Mouse (Mus musculus) lung, embryonic 16.5 days (tissue): ENCODE measurements around the gene Srsf12. TPM values are rescaled to one million over a fixed set of nuclear protein-coding genes. Genes with fewer than 3 reads are reported as not detected.

Experiments used
- ATAC-seq: fragments of 200-750 bp; cut with Nextera tagmentation; 2 replicates; pipeline ENCODE4 v1.8.0; 2017; ENCODE audit warnings: low read depth, mild to moderate bottlenecking, moderate library complexity
- H3K27ac ChIP-seq: fragments of 300-500 bp; sonication (generic); 2 replicates; pipeline ENCODE4 v1.5.1; 2014; ENCODE audit warnings: mild to moderate bottlenecking, control low read depth, low read length
- H3K27me3 ChIP-seq: fragments of 300-500 bp; sonication (generic); 2 replicates; pipeline ENCODE4 v1.6.1; 2014; ENCODE audit warnings: low read depth, low read length, mixed read lengths; ENCODE audit not compliant: control insufficient read depth, insufficient read depth
- H3K36me3 ChIP-seq: fragments of 300-500 bp; sonication (generic); 2 replicates; pipeline ENCODE4 v1.6.1; 2014; ENCODE audit warnings: low read length; ENCODE audit not compliant: control insufficient read depth, insufficient read depth
- H3K4me1 ChIP-seq: fragments of 300-500 bp; sonication (generic); replicated peaks from 2 replicates; pipeline ENCODE4 v1.6.1; 2014; ENCODE audit warnings: low read length, mixed read lengths; ENCODE audit not compliant: control insufficient read depth, insufficient read depth
- H3K4me2 ChIP-seq: fragments of 300-500 bp; sonication (generic); 2 replicates; pipeline ENCODE4 v1.6.1; 2014; ENCODE audit warnings: low read depth, low read length, control low read depth
- H3K4me3 ChIP-seq: fragments of 300-500 bp; sonication (generic); 2 replicates; pipeline ENCODE4 v1.5.1; 2014; ENCODE audit warnings: mild to moderate bottlenecking, low read length, control low read depth
- H3K9ac ChIP-seq: fragments of 300-500 bp; sonication (generic); 2 replicates; pipeline ENCODE4 v1.6.1; 2014; ENCODE audit warnings: low read length, control low read depth
- H3K9me3 ChIP-seq: fragments of 300-500 bp; sonication (generic); 2 replicates; pipeline ENCODE4 v1.6.1; 2016; ENCODE audit warnings: low read length; ENCODE audit not compliant: control insufficient read depth
- WGBS: fragments of 180-500 bp; shearing (Covaris S2); extraction: QIAGEN DNeasy Blood & Tissue Kit; methylation state at CpG from one replicate; pipeline ENCODE4 v1.1.7; 2014; 5-methylcytosine and 5-hydroxymethylcytosine counted together
- polyA plus RNA-seq: library from polyadenylated mRNA; unstranded; fragments of >200 nt; fragmentation: Nextera tagmentation; extraction: Ambion mirVana; gene quantifications from 2 replicates; pipeline ENCODE4 v1.2.1, GENCODE M21; 2015

Gene Srsf12
- polyA plus RNA-seq, 1 experiment from 2014 or later: 3.2 TPM

- Histone ChIP-seq H3K4me1 (peaks cover 20% of the 10 kb centered on the region), H3K4me2 (no peak overlapping the region), H3K27ac (no peak overlapping the region), H3K27me3 (no peaks in the 10 kb centered on the region), H3K4me3 (no peak overlapping the region), H3K9me3 (no peaks in the 10 kb centered on the region), H3K36me3 (no peaks in the 10 kb centered on the region), H3K9ac (no peak overlapping the region)
- WGBS: 79% methylated on average over 1 of the region's 1 CpGs
- no peak for ATAC-seq
Observed at GRCm38 (mm10) chr4:33262897-33263296, 54.1 kb downstream of the Srsf12 start.

- Histone ChIP-seq H3K4me2 (no peak overlapping the region), H3K27me3 (no peaks in the 10 kb centered on the region), H3K9me3 (no peaks in the 10 kb centered on the region), H3K4me1 (peaks cover 20% of the 10 kb centered on the region), H3K27ac (no peak overlapping the region), H3K36me3 (no peaks in the 10 kb centered on the region), H3K9ac (no peak overlapping the region), H3K4me3 (no peak overlapping the region)
- 77% methylated on average over 11 of the region's 11 CpGs for WGBS
- ATAC-seq: no peak
Observed at GRCm38 (mm10) chr4:33264979-33265726, 56.4 kb downstream of the Srsf12 start.

GRCm38 (mm10) chr4:33270386-33271314, 61.9 kb downstream of the Srsf12 start:
- 76% methylated on average over 11 of the region's 11 CpGs for WGBS
- no peak overlapping the region for H3K9ac ChIP-seq
- no peaks in the 10 kb centered on the region for H3K9me3 ChIP-seq
- H3K27ac ChIP-seq: no peak overlapping the region
- H3K4me1 ChIP-seq: no peaks in the 10 kb centered on the region
- no peak overlapping the region for H3K4me2 ChIP-seq
- H3K27me3 ChIP-seq: no peaks in the 10 kb centered on the region
- no peaks in the 10 kb centered on the region for H3K36me3 ChIP-seq
- H3K4me3 ChIP-seq: no peak overlapping the region
- ATAC-seq: no peak

- Histone ChIP-seq H3K36me3 (no peaks in the 10 kb centered on the region), H3K4me1 (no peaks in the 10 kb centered on the region), H3K4me2 (no peak overlapping the region), H3K27me3 (no peaks in the 10 kb centered on the region), H3K27ac (no peak overlapping the region), H3K9me3 (no peaks in the 10 kb centered on the region; the same call in 1 of the 2 replicates), H3K4me3 (no peak overlapping the region), H3K9ac (no peak overlapping the region)
- WGBS: 44% methylated on average over 3 of the region's 3 CpGs
- ATAC-seq: no peak
Observed at GRCm38 (mm10) chr4:33273437-33273836, 64.6 kb downstream of the Srsf12 start.

GRCm38 (mm10) chr4:33281891-33282685, 73.3 kb downstream of the Srsf12 start:
- Histone ChIP-seq H3K4me1 (no peaks in the 10 kb centered on the region), H3K27me3 (no peaks in the 10 kb centered on the region), H3K9ac (no peak overlapping the region), H3K4me3 (no peak overlapping the region), H3K9me3 (no peaks in the 10 kb centered on the region; the same call in 1 of the 2 replicates), H3K27ac (no peak overlapping the region), H3K4me2 (no peak overlapping the region), H3K36me3 (no peaks in the 10 kb centered on the region)
- ATAC-seq: no peak
- WGBS: 83% methylated on average over 3 of the region's 3 CpGs

Other genes with a start within 250 kb of the Srsf12 start
- gene Rragd, start 226.0 kb upstream of the Srsf12 start, polyA plus RNA-seq: 2.6 and 2.9 TPM in 2 replicates
- 48.2 and 50.1 TPM in 2 replicates for gene Ube2j1, start 177.6 kb upstream of the Srsf12 start, polyA plus RNA-seq
- 0.10 and 0.20 TPM in 2 replicates for gene Gabrr2, start 146.0 kb upstream of the Srsf12 start, polyA plus RNA-seq
- not detected in 2 replicates for gene Gabrr1, start 76.5 kb upstream of the Srsf12 start, polyA plus RNA-seq
- 1.2 and 1.3 TPM in 2 replicates for gene Pm20d2, start 19.3 kb upstream of the Srsf12 start, polyA plus RNA-seq
- 108 and 118 TPM in 2 replicates for gene Pnrc1, start 81.2 kb downstream of the Srsf12 start, polyA plus RNA-seq
- gene Rngtt, start 101.3 kb downstream of the Srsf12 start, polyA plus RNA-seq: 20.0 and 22.0 TPM in 2 replicates